8 mouse cellular contexts compared by ENCODE assay signal in the genomic region with DNA sequence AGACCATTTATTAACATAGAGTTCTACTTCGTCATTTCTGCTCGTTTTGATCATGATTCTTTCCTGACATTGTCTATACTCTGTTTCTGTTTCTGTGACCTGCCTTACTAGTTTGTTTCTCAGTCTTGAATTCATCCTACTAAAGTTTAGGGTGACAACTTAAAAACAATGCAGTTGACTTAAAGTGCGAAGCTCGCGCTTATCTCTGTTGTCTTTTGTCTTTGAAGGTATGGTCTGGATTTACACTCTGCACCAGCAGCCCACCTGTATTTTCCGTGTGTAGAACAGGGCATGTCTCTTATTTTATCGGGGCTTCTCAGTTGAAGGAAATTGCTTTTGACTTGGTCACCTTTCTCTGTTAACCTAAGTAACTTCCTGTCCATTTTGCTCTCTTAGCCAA. TPM values are rescaled to one million over a fixed set of nuclear protein-coding genes. Genes with fewer than 3 reads are reported as not detected.
A peak's percentile ranks its signal among the peaks of the same experiment; 100 is the strongest.
DNase-seq lines count a peak whose midpoint lies in the region; ATAC-seq and TF ChIP-seq lines count a peak whose summit lies in the region.

No protein-coding gene starts in this region.

- peaks cover 3% of the 10 kb centered on the region; the same call in 1 of the 2 replicates for H3K4me1 ChIP-seq in lung, adult 2 months (ENCODE audit: control insufficient read depth, insufficient read depth, low read length)
- H3K4me1 ChIP-seq in embryonic facial prominence, embryonic 14.5 days (ENCODE audit: control insufficient read depth, insufficient read depth, low read length): peaks cover 28% of the 10 kb centered on the region
- H3K4me1 ChIP-seq in intestine, embryonic 14.5 days (replicated peaks; ENCODE audit: control insufficient read depth, insufficient read depth, low read length): peaks cover 29% of the 10 kb centered on the region; the same call in 1 of the 2 replicates

- H3K36me3 ChIP-seq in embryonic facial prominence, embryonic 14.5 days (ENCODE audit: control insufficient read depth, insufficient read depth, low read length): peaks cover 19% of the 10 kb centered on the region
- H3K36me3 ChIP-seq in intestine, embryonic 14.5 days (ENCODE audit: control insufficient read depth, insufficient read depth, low read length): peaks cover 9% of the 10 kb centered on the region
- no peaks in the 10 kb centered on the region for H3K36me3 ChIP-seq in myocyte (ENCODE audit: control insufficient read depth, insufficient read depth)

- H3K79me2 ChIP-seq in myocyte (ENCODE audit: control insufficient read depth, insufficient read depth): peaks cover 48% of the 10 kb centered on the region

- peak overlapping the region; percentile 90 for H3K4me2 ChIP-seq in embryonic facial prominence, embryonic 14.5 days (ENCODE audit: low read depth, low read length)
- H3K4me2 ChIP-seq in intestine, embryonic 14.5 days (ENCODE audit: low read length): peak overlapping the region; percentile 97
- H3K4me2 ChIP-seq in myocyte (ENCODE audit: low read depth): peak overlapping the region; percentile 84

- peak overlapping the region; percentile 99 for H3K27ac ChIP-seq in embryonic facial prominence, embryonic 14.5 days (replicated peaks; ENCODE audit: low read depth, low read length)
- peak overlapping the region; percentile 100 for H3K27ac ChIP-seq in intestine, embryonic 14.5 days (ENCODE audit: low read depth)

- no peaks in the 10 kb centered on the region for H3K9me3 ChIP-seq in embryonic facial prominence, embryonic 14.5 days (ENCODE audit: control insufficient read depth, low read length)
- no peaks in the 10 kb centered on the region for H3K9me3 ChIP-seq in intestine, embryonic 14.5 days (ENCODE audit: control insufficient read depth, low read length)

- no peak for TF ChIP-seq POLR2A in lung, adult 2 months (IDR thresholded peaks at IDR 0.05; ENCODE audit: borderline replicate concordance, extremely low read depth, low read depth, low read length)
- TF ChIP-seq POLR2A in myocyte (IDR thresholded peaks at IDR 0.05; ENCODE audit: insufficient read length, low read depth): no peak

- H3K27me3 ChIP-seq in embryonic facial prominence, embryonic 14.5 days (replicated peaks; ENCODE audit: control insufficient read depth, insufficient read depth, low read length): no peaks in the 10 kb centered on the region
- H3K27me3 ChIP-seq in intestine, embryonic 14.5 days (replicated peaks; ENCODE audit: control insufficient read depth, insufficient read depth, low read length): no peaks in the 10 kb centered on the region
- no peaks in the 10 kb centered on the region for H3K27me3 ChIP-seq in myocyte (ENCODE audit: control insufficient read depth, insufficient read depth, insufficient read length)

- no peak for DNase-seq in lung, adult 2 months
- no peak for DNase-seq in lung, postnatal 36 days
- DNase-seq in embryonic facial prominence, embryonic 14.5 days (ENCODE audit: low spot score): no peak
- DNase-seq in intestine, embryonic 14.5 days (ENCODE audit: low spot score): no peak
- DNase-seq in MN1 (ENCODE audit: low spot score): no peak
- no peak for DNase-seq in right cerebral cortex, postnatal 14 days
- DNase-seq in T-cell, adult 2 months (ENCODE audit: low spot score): no peak

- under 1% methylated on average over 7 of the region's 7 CpGs for WGBS in lung, adult 2 months
- WGBS in embryonic facial prominence, embryonic 14.5 days: 2% methylated on average over 7 of the region's 7 CpGs
- WGBS in intestine, embryonic 14.5 days: 3% methylated on average over 7 of the region's 7 CpGs

- no peak for ATAC-seq in embryonic facial prominence, embryonic 14.5 days (ENCODE audit: low read depth)
- no peak for ATAC-seq in intestine, embryonic 14.5 days (replicated peaks; ENCODE audit: low FRiP score, low TSS enrichment, low read depth)

- TF ChIP-seq CTCF in lung, adult 2 months (IDR thresholded peaks at IDR 0.05; ENCODE audit: insufficient read depth, low read length): no peak

- peak overlapping the region; percentile 98 for H3K9ac ChIP-seq in embryonic facial prominence, embryonic 14.5 days (ENCODE audit: low read depth, low read length)
- H3K9ac ChIP-seq in intestine, embryonic 14.5 days (ENCODE audit: low read length): peak overlapping the region; percentile 96

- H3ac ChIP-seq in myocyte (ENCODE audit: control insufficient read depth, insufficient read length): peak overlapping the region; percentile 37

- H3K4me3 ChIP-seq in lung, adult 2 months (replicated peaks; ENCODE audit: extremely low read depth, low read depth, low read length): peak overlapping the region; percentile 83
- H3K4me3 ChIP-seq in embryonic facial prominence, embryonic 14.5 days (ENCODE audit: low read depth, low read length): peak overlapping the region; percentile 92
- H3K4me3 ChIP-seq in intestine, embryonic 14.5 days (ENCODE audit: low read depth, low read length): peak overlapping the region; percentile 95
- peak overlapping the region; percentile 99 for H3K4me3 ChIP-seq in myocyte

TF ChIP-seq in myocyte, 11 proteins besides CTCF, POLR2A, EP300 and RAD21:
- TF ChIP-seq CEBPB (IDR thresholded peaks at IDR 0.05; ENCODE audit: insufficient read depth, poor library complexity, severe bottlenecking) (no peak), MYOD1 (IDR thresholded peaks at IDR 0.05; ENCODE audit: control insufficient read depth in 1 of 3, insufficient read length in 2 of 3, low read depth in 2 of 3) (no peak), TCF12 (IDR thresholded peaks at IDR 0.05; ENCODE audit: insufficient read depth, poor library complexity, severe bottlenecking) (no peak)
TF ChIP-seq in myocyte: peak in this region for 0.

RNA-seq across cellular contexts. Expression of a gene that starts 0.7 kb away (rescaled TPM):
- 101 and 140 TPM in 2 replicates for polyA plus RNA-seq in lung, adult 2 months (2012; rRNA removed)
- polyA plus RNA-seq in embryonic facial prominence, embryonic 14.5 days (2014; fragmentation: Nextera tagmentation; extraction: Ambion mirVana): 103 and 105 TPM in 2 replicates
- polyA plus RNA-seq in intestine, embryonic 14.5 days (2014; fragmentation: Nextera tagmentation; extraction: Ambion mirVana): 124 and 144 TPM in 2 replicates
- polyA plus RNA-seq in myocyte (2012; fragmentation: generic; extraction: Trizol): 90.1 TPM

RNA-seq across cellular contexts. Expression of a gene that starts 3.8 kb away (rescaled TPM):
- 109 and 118 TPM in 2 replicates for polyA plus RNA-seq in lung, adult 2 months (2012; rRNA removed)
- polyA plus RNA-seq in embryonic facial prominence, embryonic 14.5 days (2014; fragmentation: Nextera tagmentation; extraction: Ambion mirVana): 13.6 and 14.9 TPM in 2 replicates
- 11.0 and 13.5 TPM in 2 replicates for polyA plus RNA-seq in intestine, embryonic 14.5 days (2014; fragmentation: Nextera tagmentation; extraction: Ambion mirVana)
- polyA plus RNA-seq in myocyte (2012; fragmentation: generic; extraction: Trizol): 7.2 TPM

RNA-seq across cellular contexts. Expression of a gene that starts 20.0 kb away (rescaled TPM):
- polyA plus RNA-seq in lung, adult 2 months (2012; rRNA removed): 33.3 and 38.9 TPM in 2 replicates
- polyA plus RNA-seq in embryonic facial prominence, embryonic 14.5 days (2014; fragmentation: Nextera tagmentation; extraction: Ambion mirVana): 0.22 and 0.39 TPM in 2 replicates
- polyA plus RNA-seq in intestine, embryonic 14.5 days (2014; fragmentation: Nextera tagmentation; extraction: Ambion mirVana): 0.15 and 0.42 TPM in 2 replicates
- polyA plus RNA-seq in myocyte (2012; fragmentation: generic; extraction: Trizol): not detected

RNA-seq across cellular contexts. Expression of a gene that starts 29.8 kb away (rescaled TPM):
- polyA plus RNA-seq in lung, adult 2 months (2012; rRNA removed): 146 and 187 TPM in 2 replicates
- 2.8 and 4.3 TPM in 2 replicates for polyA plus RNA-seq in embryonic facial prominence, embryonic 14.5 days (2014; fragmentation: Nextera tagmentation; extraction: Ambion mirVana)
- 1.7 and 1.8 TPM in 2 replicates for polyA plus RNA-seq in intestine, embryonic 14.5 days (2014; fragmentation: Nextera tagmentation; extraction: Ambion mirVana)
- not detected for polyA plus RNA-seq in myocyte (2012; fragmentation: generic; extraction: Trizol)

RNA-seq across cellular contexts. Expression of a gene that starts 31.0 kb away (rescaled TPM):
- polyA plus RNA-seq in lung, adult 2 months (2012; rRNA removed): 14.1 and 19.8 TPM in 2 replicates
- 0.36 and 0.76 TPM in 2 replicates for polyA plus RNA-seq in embryonic facial prominence, embryonic 14.5 days (2014; fragmentation: Nextera tagmentation; extraction: Ambion mirVana)
- 0.75 and 1.1 TPM in 2 replicates for polyA plus RNA-seq in intestine, embryonic 14.5 days (2014; fragmentation: Nextera tagmentation; extraction: Ambion mirVana)
- polyA plus RNA-seq in myocyte (2012; fragmentation: generic; extraction: Trizol): 0.07 TPM

Comparison
In these comparisons a context has a peak if more than half of its experiments do, and no peak if none do; other contexts are left out.
1. RNA of a gene that starts 20.0 kb away (polyA plus RNA-seq): 33.3 to 38.9 TPM in lung, adult 2 months; 0.22 to 0.39 TPM in embryonic facial prominence, embryonic 14.5 days, 0.15 to 0.42 TPM in intestine, embryonic 14.5 days and not detected in myocyte (single experiment); every median in the first group is over 10 times any median in the second.
2. Peak in every context shown above with its lines, with median percentiles within 50 percentile points of each other: H3K4me3 ChIP-seq and H3K4me2 ChIP-seq.